Mouse (Mus musculus): ENCODE results near the gene Numbl.

DNA sequence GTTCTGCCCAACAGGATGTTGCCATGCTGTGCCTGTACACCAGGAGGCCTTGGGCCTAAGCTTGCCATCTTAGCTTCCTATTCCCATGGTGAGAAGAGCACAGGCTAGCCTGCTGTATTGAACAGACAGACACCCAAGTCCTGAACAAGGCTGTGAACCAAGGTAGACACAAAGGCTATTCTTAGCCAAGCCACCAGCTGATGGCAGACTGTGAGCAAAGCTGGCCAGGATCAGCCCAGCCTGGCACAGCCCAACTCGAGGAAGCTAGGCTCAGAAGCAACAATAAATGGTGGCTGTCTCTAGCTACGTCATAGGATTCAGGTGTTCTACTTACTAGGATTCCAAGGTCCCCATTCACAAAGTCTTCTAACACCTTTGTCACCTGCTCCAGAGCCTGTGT is 45.6 kb upstream of the Numbl start:
- TF ChIP-seq ZC3H11A (IDR thresholded peaks at IDR 0.05; ENCODE audit: borderline replicate concordance, low read depth, low read length) = no peak
- TF ChIP-seq HCFC1 (IDR thresholded peaks at IDR 0.05; ENCODE audit: borderline replicate concordance, insufficient read depth, low read length) = no peak
